Mouse (Mus musculus) CH12.LX (cell line): Measurements from ENCODE around the gene Tpm1. TPM values are rescaled to one million over a fixed set of nuclear protein-coding genes. Genes with fewer than 3 reads are reported as not detected.

ENCODE experiments used
- DNase-seq: peaks from one replicate; pipeline ENCODE4 v3.0.0-alpha.2; 2013; ENCODE audit errors: extremely low read depth
- H3K27ac ChIP-seq: 2 replicates; pipeline ENCODE4 v1.5.1; 2012; ENCODE audit warnings: low read depth, mild to moderate bottlenecking, control low read depth, moderate library complexity; ENCODE audit not compliant: insufficient read depth
- H3K27me3 ChIP-seq: replicated peaks from 2 replicates; pipeline ENCODE3; 2012; ENCODE audit warnings: inconsistent platforms
- H3K36me3 ChIP-seq, 2 experiments: replicated peaks in 1 of 2; 2 replicates each; pipeline versions ENCODE3 to v1.6.1; 2012; ENCODE audit warnings: inconsistent platforms in 1 of 2, low read length in 1 of 2, mild to moderate bottlenecking in 1 of 2, mixed read lengths in 1 of 2, moderate library complexity in 1 of 2; ENCODE audit not compliant: control insufficient read depth in 1 of 2, insufficient read depth in 1 of 2
- H3K4me1 ChIP-seq, 2 experiments: 2 replicates each; pipeline ENCODE4 v1.6.1; 2012; ENCODE audit warnings: inconsistent platforms in 1 of 2, moderate library complexity in 1 of 2; ENCODE audit not compliant: insufficient read depth in 2 of 2, control insufficient read depth in 1 of 2
- H3K4me2 ChIP-seq: 2 replicates; pipeline ENCODE4 v1.6.1; 2012; ENCODE audit warnings: low read depth, mild to moderate bottlenecking, control low read depth; ENCODE audit not compliant: poor library complexity, insufficient read depth, severe bottlenecking
- H3K4me3 ChIP-seq, 3 experiments: fragments of 150-350 bp in 1 of 3; sonication (generic) in 1 of 3; replicated peaks in 1 of 3; 2 replicates each; pipeline versions ENCODE3 to v1.5.1; 2011 to 2012; ENCODE audit warnings: low read depth in 2 of 3, low read length in 2 of 3, mild to moderate bottlenecking in 2 of 3, moderate library complexity in 2 of 3, control low read depth in 1 of 3, improper control_type of control experiment in 1 of 3, inconsistent platforms in 1 of 3, mixed read lengths in 1 of 3; ENCODE audit not compliant: poor library complexity in 1 of 3
- H3K79me2 ChIP-seq: replicated peaks from 2 replicates; pipeline ENCODE4 v1.6.1; 2012; ENCODE audit warnings: mild to moderate bottlenecking, moderate library complexity; ENCODE audit not compliant: control insufficient read depth, poor library complexity, insufficient read depth, severe bottlenecking; ENCODE audit errors: extremely low read depth
- H3K9ac ChIP-seq: 2 replicates; pipeline ENCODE4 v1.6.1; 2012; ENCODE audit warnings: low read depth, mild to moderate bottlenecking, control low read depth, moderate library complexity; ENCODE audit not compliant: insufficient read depth
- H3K9me3 ChIP-seq: replicated peaks from 2 replicates; pipeline ENCODE3; 2012; ENCODE audit warnings: low read length, inconsistent platforms, mixed read lengths
- BHLHE40 ChIP-seq: IDR thresholded peaks from 2 replicates; pipeline ENCODE4 v1.6.1; 2011; ENCODE audit warnings: mild to moderate bottlenecking, low read depth, low read length, improper control_type of control experiment
- ELF1 ChIP-seq: IDR thresholded peaks from 2 replicates; pipeline ENCODE4 v1.6.1; 2014; ENCODE audit warnings: low read depth, mild to moderate bottlenecking, inconsistent platforms, low read length, improper control_type of control experiment
- IRF4 ChIP-seq: IDR thresholded peaks from 2 replicates; pipeline ENCODE4 v1.6.1; 2014; ENCODE audit warnings: low read depth, mild to moderate bottlenecking, inconsistent platforms, low read length, improper control_type of control experiment
- JUND ChIP-seq: conservative IDR thresholded peaks from 2 replicates; pipeline ENCODE4 v1.6.1; 2011; ENCODE audit warnings: low read depth, low read length, improper control_type of control experiment
- MAX ChIP-seq: IDR thresholded peaks from 2 replicates; pipeline ENCODE4 v1.6.1; 2011; ENCODE audit warnings: low read length, improper control_type of control experiment
- MAZ ChIP-seq: IDR thresholded peaks from 2 replicates; pipeline ENCODE4 v1.6.1; 2012; ENCODE audit warnings: low read depth, mild to moderate bottlenecking, inconsistent platforms, low read length, improper control_type of control experiment, moderate library complexity
- MXI1 ChIP-seq: IDR thresholded peaks from 2 replicates; pipeline ENCODE4 v1.6.1; 2011; ENCODE audit warnings: mild to moderate bottlenecking, low read depth, low read length, improper control_type of control experiment
- PAX5 ChIP-seq: IDR thresholded peaks from 2 replicates; pipeline ENCODE4 v1.6.1; 2012; ENCODE audit warnings: low read length, inconsistent platforms, mixed read lengths
- POLR2A ChIP-seq: IDR thresholded peaks from 2 replicates; pipeline ENCODE4 v1.6.1; 2011; ENCODE audit warnings: low read depth, mild to moderate bottlenecking, improper control_type of control experiment, low read length
- RAD21 ChIP-seq: IDR thresholded peaks from 2 replicates; pipeline ENCODE4 v1.6.1; 2011; ENCODE audit warnings: low read depth, mild to moderate bottlenecking, low read length, improper control_type of control experiment, moderate library complexity
- SMC3 ChIP-seq: IDR thresholded peaks from 2 replicates; pipeline ENCODE4 v1.6.1; 2011; ENCODE audit warnings: low read depth, low read length, improper control_type of control experiment
- TBP ChIP-seq: conservative IDR thresholded peaks from 2 replicates; pipeline ENCODE4 v1.6.1; 2011; ENCODE audit warnings: low read depth, low read length, improper control_type of control experiment
- TCF12 ChIP-seq: IDR thresholded peaks from 2 replicates; pipeline ENCODE4 v1.6.1; 2014; ENCODE audit warnings: low read depth, mild to moderate bottlenecking, inconsistent platforms, low read length, improper control_type of control experiment
- UBTF ChIP-seq: IDR thresholded peaks from 2 replicates; pipeline ENCODE4 v1.6.1; 2012; ENCODE audit warnings: low read depth, mild to moderate bottlenecking, inconsistent platforms, low read length, improper control_type of control experiment, moderate library complexity
- ZMIZ1 ChIP-seq: IDR thresholded peaks from 2 replicates; pipeline ENCODE4 v1.6.1; 2012; ENCODE audit warnings: low read depth, mild to moderate bottlenecking, inconsistent platforms, low read length, improper control_type of control experiment
- dilution Hi-C: fragments of 300-500 bp; cut with MboI; formaldehyde crosslinking; loops from 2 replicates; pipeline ENCODE4 v1.14.3; 2020; ENCODE audit warnings: low sequenced_read_pairs; ENCODE audit not compliant: extremely low pct_unique_long_range_greater_than_20kb, extremely low pct_ligation_motif_present
- in situ Hi-C: fragments of 300-500 bp; cut with MboI; formaldehyde crosslinking; loops from 3 replicates; pipeline ENCODE4 v1.14.3; 2019; ENCODE audit warnings: low sequenced_read_pairs, low pct_ligation_motif_present, low pct_unique_long_range_greater_than_20kb, mixed read lengths
- polyA plus RNA-seq: library from polyadenylated mRNA; unstranded; fragments of >175 nt; gene quantifications from 2 replicates; pipeline ENCODE4 v1.2.1, GENCODE M21; 2012; ENCODE audit warnings: low read depth; ENCODE audit not compliant: insufficient read length
- total RNA-seq, 2 experiments: library from RNA; depleted of rRNA; stranded (reverse); fragments of 300-350 nt in 1 of 2; fragments of >200 nt in 1 of 2; gene quantifications; 2 replicates each; pipeline ENCODE4 v1.2.3; 2012 to 2014

The Tpm1 gene
- total and polyA plus RNA-seq, 3 experiments: 34.6 to 178 (median 63.1) TPM

GRCm38 (mm10) chr9:66999698-67000097, 49.5 kb downstream of the Tpm1 start:
- Histone ChIP-seq H3K4me3 (no peak overlapping the region), H3K36me3 (no peaks in the 10 kb centered on the region), H3K9me3 (no peaks in the 10 kb centered on the region), H3K79me2 (no peaks in the 10 kb centered on the region), H3K27me3 (no peaks in the 10 kb centered on the region), H3K27ac (no peak overlapping the region), H3K4me1 (peaks cover 0 to 5% of the 10 kb centered on the region in 2 experiments; a peak in 1 of 4 replicates), H3K4me2 (no peak overlapping the region), H3K9ac (no peak overlapping the region)
- TF ChIP-seq PAX5 (no peak), TBP (0 out of 2 replicates have a peak, but pooled peaks have one; percentile 16), TCF12 (no peak)
- no peak for DNase-seq
- in situ Hi-C loops: loop anchor here (5.0 to 25.0 kb wide), 2 partner anchors 43 to 487 kb away; partner anchors contain the start of gene Fbxl22
- dilution Hi-C loops: no loop called here

- Histone ChIP-seq H3K4me1 (peaks cover 17 to 44% of the 10 kb centered on the region in 2 experiments), H3K27ac (no peak overlapping the region), H3K4me3 (no peak overlapping the region), H3K36me3 (no peaks in the 10 kb centered on the region), H3K4me2 (no peak overlapping the region)
- in situ Hi-C loops: loop anchor here (25.0 kb wide), 1 partner anchor 480 kb away; the partner anchor contains the start of gene Fbxl22
- dilution Hi-C loops: no loop called here
- TF ChIP-seq MAZ: no peak
- no peak for TF ChIP-seq RAD21
- TF ChIP-seq JUND: no peak
- TF ChIP-seq UBTF: no peak
- TF ChIP-seq MXI1: no peak
- no peak for TF ChIP-seq POLR2A
- no peak for TF ChIP-seq MAX
- TF ChIP-seq IRF4: no peak
- no peak for TF ChIP-seq TCF12
- no peak for TF ChIP-seq ELF1
- no peak for TF ChIP-seq SMC3
- no peak for TF ChIP-seq BHLHE40
- TF ChIP-seq ZMIZ1: no peak
- TF ChIP-seq, all 38 proteins: peak for 0
- Histone ChIP-seq H3K9me3 (peaks cover 8% of the 10 kb centered on the region), H3K9ac (no peak overlapping the region), H3K27me3 (no peaks in the 10 kb centered on the region), H3K79me2 (no peaks in the 10 kb centered on the region)
- no peak for DNase-seq
These were observed 57.3 kb downstream of the Tpm1 start for GRCm38 (mm10) chr9:66991750-66992410.
